Mouse (Mus musculus): ENCODE results near the gene Sostdc1.

- no peak for TF ChIP-seq EP300 (IDR thresholded peaks at IDR 0.05; ENCODE audit: low read depth)
- TF ChIP-seq CTCF (IDR thresholded peaks at IDR 0.05; ENCODE audit: low read depth), result no peak
These were observed 12.2 kb downstream of the Sostdc1 start for GRCm38 (mm10) chr12:36326101-36326521.
